Mouse (Mus musculus) testis, adult 2 months (tissue): ENCODE measurements around the gene E2f6. TPM values are rescaled to one million over a fixed set of nuclear protein-coding genes. Genes with fewer than 3 reads are reported as not detected.
A peak's percentile ranks its signal among the peaks of the same experiment; 100 is the strongest.

Experiments used
- H3K27ac ChIP-seq: fragments of 200-500 bp; 2 replicates; pipeline ENCODE4 v1.5.1; 2012; ENCODE audit warnings: low read depth, low read length; ENCODE audit not compliant: control insufficient read depth, insufficient read depth
- H3K27me3 ChIP-seq: fragments of 200-500 bp; 2 replicates; pipeline ENCODE4 v1.6.1; 2012; ENCODE audit warnings: mild to moderate bottlenecking, low read length, moderate library complexity; ENCODE audit not compliant: control insufficient read depth, insufficient read depth
- H3K36me3 ChIP-seq: fragments of 200-500 bp; 2 replicates; pipeline ENCODE4 v1.6.1; 2012; ENCODE audit warnings: mild to moderate bottlenecking, low read length; ENCODE audit not compliant: control insufficient read depth, insufficient read depth
- H3K4me1 ChIP-seq: fragments of 200-500 bp; 2 replicates; pipeline ENCODE4 v1.6.1; 2012; ENCODE audit warnings: low read length; ENCODE audit not compliant: control insufficient read depth, insufficient read depth
- H3K4me3 ChIP-seq: fragments of 200-500 bp; 2 replicates; pipeline ENCODE4 v1.5.1; 2012; ENCODE audit warnings: low read depth, mild to moderate bottlenecking, low read length, moderate library complexity, mixed read lengths; ENCODE audit not compliant: control insufficient read depth
- CTCF ChIP-seq: fragments of 200-500 bp; IDR thresholded peaks from 2 replicates; pipeline ENCODE4 v1.5.1; 2012; ENCODE audit warnings: low read depth, mild to moderate bottlenecking, inconsistent platforms, low read length, moderate library complexity; ENCODE audit not compliant: control insufficient read depth, insufficient read depth, insufficient replicate concordance
- POLR2A ChIP-seq: fragments of 200-500 bp; IDR thresholded peaks from 2 replicates; pipeline ENCODE4 v1.6.1; 2012; ENCODE audit warnings: low read depth, mild to moderate bottlenecking, inconsistent platforms, low read length, moderate library complexity; ENCODE audit not compliant: control insufficient read depth
- polyA plus RNA-seq: library from polyadenylated mRNA; depleted of rRNA; stranded (reverse); fragments of >200 nt; gene quantifications from 2 replicates; pipeline ENCODE4 v1.2.3, GENCODE M21; 2012; rRNA removed

The E2f6 gene
- 3.2 and 5.0 TPM in 2 replicates for polyA plus RNA-seq

- Histone ChIP-seq H3K27me3 (no peaks in the 10 kb centered on the region), H3K27ac (peak within 1 kb of the TSS; percentile 39; the same call in 1 of the 2 replicates), H3K4me3 (peak within 1 kb of the TSS; percentile 78), H3K4me1 (peaks cover 5% of the 10 kb centered on the region), H3K36me3 (no peaks in the 10 kb centered on the region)
- no peak for TF ChIP-seq CTCF
- TF ChIP-seq POLR2A = peak; percentile 75
Measured at GRCm38 (mm10) chr12:16810525-16811431, at the start of gene E2f6. Gene E2f6 (plus strand): TSS chr12:16810963.

GRCm38 (mm10) chr12:16761461-16761860 lies 49.3 kb upstream of the E2f6 start:
- TF ChIP-seq POLR2A (no peak), CTCF (no peak)
- H3K4me1 ChIP-seq = peaks cover 4% of the 10 kb centered on the region; the same call in 1 of the 2 replicates
- H3K36me3 ChIP-seq = no peaks in the 10 kb centered on the region
- H3K27me3 ChIP-seq = no peaks in the 10 kb centered on the region
- H3K4me3 ChIP-seq = no peak overlapping the region
- H3K27ac ChIP-seq = no peak overlapping the region

GRCm38 (mm10) chr12:16763649-16764422 lies 46.9 kb upstream of the E2f6 start:
- no peak overlapping the region for H3K4me3 ChIP-seq
- no peaks in the 10 kb centered on the region for H3K27me3 ChIP-seq
- TF ChIP-seq POLR2A (no peak), CTCF (no peak)
- no peaks in the 10 kb centered on the region for H3K36me3 ChIP-seq
- peaks cover 4% of the 10 kb centered on the region; the same call in 1 of the 2 replicates for H3K4me1 ChIP-seq
- no peak overlapping the region for H3K27ac ChIP-seq

- Histone ChIP-seq H3K27ac (peak overlapping the region; percentile 37; the same call in 1 of the 2 replicates), H3K36me3 (no peaks in the 10 kb centered on the region), H3K4me1 (no peaks in the 10 kb centered on the region), H3K4me3 (no peak overlapping the region), H3K27me3 (no peaks in the 10 kb centered on the region)
- TF ChIP-seq POLR2A = no peak
- TF ChIP-seq CTCF = no peak
Measured at GRCm38 (mm10) chr12:16764776-16765445, 45.9 kb upstream of the E2f6 start.

GRCm38 (mm10) chr12:16768251-16768650 lies 42.5 kb upstream of the E2f6 start:
- H3K36me3 ChIP-seq = no peaks in the 10 kb centered on the region
- H3K27me3 ChIP-seq = no peaks in the 10 kb centered on the region
- no peak for TF ChIP-seq POLR2A
- TF ChIP-seq CTCF = no peak
- no peaks in the 10 kb centered on the region; the same call in 1 of the 2 replicates for H3K4me1 ChIP-seq
- no peak overlapping the region for H3K27ac ChIP-seq
- no peak overlapping the region for H3K4me3 ChIP-seq

GRCm38 (mm10) chr12:16768711-16769110 lies 42.1 kb upstream of the E2f6 start:
- Histone ChIP-seq H3K36me3 (no peaks in the 10 kb centered on the region), H3K4me3 (no peak overlapping the region), H3K27ac (no peak overlapping the region), H3K27me3 (no peaks in the 10 kb centered on the region), H3K4me1 (no peaks in the 10 kb centered on the region; the same call in 1 of the 2 replicates)
- TF ChIP-seq CTCF (no peak), POLR2A (no peak)
